In the genomic region with DNA sequence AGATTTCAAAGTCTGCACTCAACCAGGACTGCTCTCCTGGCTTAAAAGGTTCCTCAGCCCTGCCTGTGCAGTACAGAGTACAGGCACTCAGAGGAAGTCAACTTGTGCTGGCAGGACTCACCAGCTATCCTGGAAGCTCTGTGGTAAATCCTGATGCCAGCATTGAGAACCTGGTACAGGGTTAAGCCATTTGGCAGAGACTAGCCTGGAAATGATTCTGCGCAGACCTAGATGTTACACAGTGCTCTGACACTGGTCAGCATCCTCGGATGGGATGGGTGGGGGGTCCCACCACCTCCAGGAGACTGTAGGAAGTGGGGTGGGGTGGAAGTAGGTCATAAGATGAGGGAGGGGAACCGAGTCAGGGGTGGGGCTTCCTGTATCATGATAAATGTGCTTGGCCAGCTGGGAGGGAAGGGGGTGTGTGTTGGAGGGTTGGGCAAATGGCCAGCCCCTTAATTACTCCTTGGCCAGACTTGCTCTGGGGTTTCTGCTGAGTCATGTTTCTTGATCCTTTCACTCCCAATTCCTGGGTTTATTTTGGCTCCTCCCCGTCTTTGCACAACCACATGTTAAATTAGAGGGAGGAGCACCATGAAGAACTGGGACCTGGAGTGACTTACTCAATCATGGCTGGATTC, we compare ENCODE assay signal across 8 mouse cellular contexts. TPM values are rescaled to one million over a fixed set of nuclear protein-coding genes. Genes with fewer than 3 reads are reported as not detected.
DNase-seq lines count a peak whose midpoint lies in the region; ATAC-seq and TF ChIP-seq lines count a peak whose summit lies in the region.

No protein-coding gene starts in this region.

- WGBS in intestine, embryonic 16.5 days: 49% methylated on average over 4 of the region's 4 CpGs
- WGBS in liver, postnatal 0 days (ENCODE audit: insufficient replicate concordance): 52% methylated on average over 4 of the region's 4 CpGs
- 85% methylated on average over 3 of the region's 4 CpGs for WGBS in midbrain, embryonic 16.5 days

- no peaks in the 10 kb centered on the region for H3K9me3 ChIP-seq in intestine, embryonic 16.5 days (ENCODE audit: control insufficient read depth, low read length)
- H3K9me3 ChIP-seq in liver, postnatal 0 days (ENCODE audit: low read length): no peaks in the 10 kb centered on the region
- no peaks in the 10 kb centered on the region for H3K9me3 ChIP-seq in midbrain, embryonic 16.5 days (replicated peaks; ENCODE audit: control insufficient read depth, low read length, poor library complexity, severe bottlenecking)

- peak; percentile 53 for DNase-seq in testis, postnatal 10 days (ENCODE audit: low spot score)
- DNase-seq in testis, postnatal 14 days (ENCODE audit: low spot score): no peak
- peak; percentile 50 for DNase-seq in c-Kit-negative CD71-positive TER-119-positive erythroid progenitor cells, embryonic 14.5 days (ENCODE audit: low read depth, low spot score)
- no peak for DNase-seq in liver, postnatal 0 days
- no peak for DNase-seq in B cell, adult 2 months

- peaks cover 21% of the 10 kb centered on the region for H3K4me1 ChIP-seq in intestine, embryonic 16.5 days (ENCODE audit: control insufficient read depth, insufficient read depth, low read length)
- peaks cover 43% of the 10 kb centered on the region for H3K4me1 ChIP-seq in liver, postnatal 0 days (ENCODE audit: insufficient read depth)
- H3K4me1 ChIP-seq in midbrain, embryonic 16.5 days (ENCODE audit: control insufficient read depth, insufficient read depth, low read length): peaks cover 15% of the 10 kb centered on the region

- H3K36me3 ChIP-seq in intestine, embryonic 16.5 days (ENCODE audit: control insufficient read depth, insufficient read depth, low read length): peaks cover 20% of the 10 kb centered on the region
- peaks cover 40% of the 10 kb centered on the region for H3K36me3 ChIP-seq in liver, postnatal 0 days (replicated peaks; ENCODE audit: insufficient read depth, low read length)
- peaks cover 10% of the 10 kb centered on the region for H3K36me3 ChIP-seq in midbrain, embryonic 16.5 days (ENCODE audit: control insufficient read depth, insufficient read depth, low read length)

- no peak overlapping the region for H3K4me2 ChIP-seq in intestine, embryonic 16.5 days (ENCODE audit: low read depth, low read length)
- peak overlapping the region; percentile 50 for H3K4me2 ChIP-seq in liver, postnatal 0 days (ENCODE audit: low read depth, low read length)
- no peak overlapping the region for H3K4me2 ChIP-seq in midbrain, embryonic 16.5 days (ENCODE audit: low read length)

- 0 out of 2 replicates have a peak overlapping the region, but pooled peaks have one; percentile 33 for H3K27ac ChIP-seq in intestine, embryonic 16.5 days (ENCODE audit: low read length)
- peak overlapping the region; percentile 77 for H3K27ac ChIP-seq in liver, postnatal 0 days (ENCODE audit: low read depth)
- H3K27ac ChIP-seq in midbrain, embryonic 16.5 days (ENCODE audit: low read length): no peak overlapping the region

- no peak for TF ChIP-seq CTCF in liver, postnatal 0 days (IDR thresholded peaks at IDR 0.05; ENCODE audit: low read depth)

- no peak overlapping the region for H3K4me3 ChIP-seq in intestine, embryonic 16.5 days (ENCODE audit: low read length)
- H3K4me3 ChIP-seq in liver, postnatal 0 days (ENCODE audit: low read depth, low read length): no peak overlapping the region; the same call in 1 of the 2 replicates
- H3K4me3 ChIP-seq in midbrain, embryonic 16.5 days (ENCODE audit: low read depth, low read length): no peak overlapping the region

- peak; percentile 1; the same call in 1 of the 2 replicates for ATAC-seq in intestine, embryonic 16.5 days
- 0 out of 2 replicates have a peak, but pooled peaks have one; percentile 1 for ATAC-seq in liver, postnatal 0 days
- ATAC-seq in frontal cortex, adult (ENCODE audit: low TSS enrichment): no peak
- ATAC-seq in midbrain, embryonic 16.5 days: no peak

- TF ChIP-seq EP300 in liver, postnatal 0 days (IDR thresholded peaks at IDR 0.05; ENCODE audit: low read depth): no peak

- no peak overlapping the region for H3K9ac ChIP-seq in intestine, embryonic 16.5 days (ENCODE audit: low read depth, low read length)
- no peak overlapping the region for H3K9ac ChIP-seq in liver, postnatal 0 days (replicated peaks)
- no peak overlapping the region for H3K9ac ChIP-seq in midbrain, embryonic 16.5 days (ENCODE audit: low read depth, low read length)

- H3K27me3 ChIP-seq in intestine, embryonic 16.5 days (replicated peaks; ENCODE audit: control insufficient read depth, insufficient read depth, low read length): no peaks in the 10 kb centered on the region
- H3K27me3 ChIP-seq in liver, postnatal 0 days (ENCODE audit: insufficient read depth, low read length): no peaks in the 10 kb centered on the region
- H3K27me3 ChIP-seq in midbrain, embryonic 16.5 days (ENCODE audit: control insufficient read depth, insufficient read depth, low read depth, low read length): no peaks in the 10 kb centered on the region

RNA-seq across cellular contexts. Expression of gene Mocs1, which starts 4.0 kb away (rescaled TPM):
- polyA plus RNA-seq in intestine, embryonic 16.5 days (2015; fragmentation: Nextera tagmentation; extraction: Ambion mirVana): 11.4 and 14.6 TPM in 2 replicates
- polyA plus RNA-seq in liver, postnatal 0 days (2015; fragmentation: Nextera tagmentation; extraction: Ambion mirVana): 8.8 and 11.8 TPM in 2 replicates
- polyA plus RNA-seq in midbrain, embryonic 16.5 days (2015; fragmentation: Nextera tagmentation; extraction: Ambion mirVana): 5.1 and 5.8 TPM in 2 replicates

Comparison
In these comparisons a context has a peak if more than half of its experiments do, and no peak if none do; other contexts are left out.
1. DNase-seq: peak in testis, postnatal 10 days (single experiment) and c-Kit-negative CD71-positive TER-119-positive erythroid progenitor cells, embryonic 14.5 days (single experiment); none in testis, postnatal 14 days (single experiment), liver, postnatal 0 days (single experiment) and B cell, adult 2 months (0 of 2).
2. ATAC-seq: peak in intestine, embryonic 16.5 days (single experiment) and liver, postnatal 0 days (single experiment); none in frontal cortex, adult (single experiment) and midbrain, embryonic 16.5 days (single experiment).